Mouse (Mus musculus): ENCODE results near the gene Gbf1. TPM values are rescaled to one million over a fixed set of nuclear protein-coding genes. Genes with fewer than 3 reads are reported as not detected.

Gene Gbf1
- polyA plus RNA-seq, 1 experiment from 2014 or later = 32.9 TPM

DNA sequence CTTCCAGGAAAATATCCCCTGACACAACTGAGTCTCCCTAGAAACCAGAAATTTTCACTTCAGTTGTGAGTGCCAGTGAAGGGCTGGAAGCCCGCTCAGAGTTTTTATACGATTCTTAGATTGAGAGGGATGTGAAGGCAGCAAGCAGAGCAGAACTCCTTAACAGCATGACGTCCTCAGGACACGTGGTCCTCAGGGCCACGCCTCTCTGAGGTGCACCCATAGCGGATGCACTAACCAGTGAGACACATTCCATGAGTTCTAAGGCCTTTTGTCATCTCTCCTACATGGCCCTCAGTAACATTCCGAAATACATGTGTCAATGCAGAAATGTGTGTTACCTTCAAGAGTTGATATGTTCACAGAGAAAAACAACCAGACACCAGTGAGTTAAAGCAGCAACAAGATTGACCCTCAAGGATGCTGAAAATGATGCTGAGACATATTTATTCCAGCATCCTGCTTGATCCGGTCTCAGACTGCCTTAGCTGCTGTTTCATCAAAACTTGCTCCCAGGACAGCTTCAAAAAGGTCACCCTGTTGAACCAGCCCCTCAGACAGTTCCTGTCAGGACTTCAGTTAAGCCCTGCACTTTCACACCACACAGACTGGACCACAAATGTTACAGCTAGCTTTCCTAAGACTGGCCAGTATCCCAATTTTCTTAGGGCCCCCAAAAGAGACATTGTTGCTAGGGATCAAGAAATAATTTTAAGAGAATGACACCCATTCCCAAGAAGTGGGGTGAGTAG, 148.2 kb downstream of the Gbf1 start:
- DNase-seq (ENCODE audit: low spot score) (no peak), ATAC-seq (replicated peaks; ENCODE audit: low FRiP score, low read depth) (no peak)
- Histone ChIP-seq H3K4me2 (ENCODE audit: low read length) (no peak overlapping the region), H3K27me3 (ENCODE audit: insufficient read depth, low read length) (no peaks in the 10 kb centered on the region), H3K9ac (ENCODE audit: low read depth, low read length) (no peak overlapping the region), H3K9me3 (replicated peaks; ENCODE audit: low read length) (no peaks in the 10 kb centered on the region), H3K27ac (no peak overlapping the region), H3K4me1 (replicated peaks; ENCODE audit: insufficient read depth, low read length) (no peaks in the 10 kb centered on the region; the same call in 1 of the 2 replicates), H3K4me3 (replicated peaks; ENCODE audit: low read depth, low read length) (no peak overlapping the region), H3K36me3 (ENCODE audit: insufficient read depth, low read length) (no peaks in the 10 kb centered on the region)
- 36% methylated on average over 8 of the region's 8 CpGs for WGBS
- TF ChIP-seq CTCF (IDR thresholded peaks at IDR 0.05; ENCODE audit: low read depth) = no peak

GRCm38 (mm10) chr19:46302551-46302950, 150.2 kb downstream of the Gbf1 start:
- Histone ChIP-seq H3K27ac (no peak overlapping the region), H3K9ac (ENCODE audit: low read depth, low read length) (no peak overlapping the region), H3K9me3 (replicated peaks; ENCODE audit: low read length) (no peaks in the 10 kb centered on the region), H3K36me3 (ENCODE audit: insufficient read depth, low read length) (no peaks in the 10 kb centered on the region), H3K4me3 (replicated peaks; ENCODE audit: low read depth, low read length) (no peak overlapping the region), H3K27me3 (ENCODE audit: insufficient read depth, low read length) (no peaks in the 10 kb centered on the region), H3K4me1 (replicated peaks; ENCODE audit: insufficient read depth, low read length) (peaks cover 5% of the 10 kb centered on the region; the same call in 1 of the 2 replicates), H3K4me2 (ENCODE audit: low read length) (no peak overlapping the region)
- TF ChIP-seq CTCF (IDR thresholded peaks at IDR 0.05; ENCODE audit: low read depth) = no peak
- no peak for DNase-seq (ENCODE audit: low spot score)
- WGBS = 88% methylated on average over 4 of the region's 4 CpGs
- ATAC-seq (replicated peaks; ENCODE audit: low FRiP score, low read depth) = no peak

DNA sequence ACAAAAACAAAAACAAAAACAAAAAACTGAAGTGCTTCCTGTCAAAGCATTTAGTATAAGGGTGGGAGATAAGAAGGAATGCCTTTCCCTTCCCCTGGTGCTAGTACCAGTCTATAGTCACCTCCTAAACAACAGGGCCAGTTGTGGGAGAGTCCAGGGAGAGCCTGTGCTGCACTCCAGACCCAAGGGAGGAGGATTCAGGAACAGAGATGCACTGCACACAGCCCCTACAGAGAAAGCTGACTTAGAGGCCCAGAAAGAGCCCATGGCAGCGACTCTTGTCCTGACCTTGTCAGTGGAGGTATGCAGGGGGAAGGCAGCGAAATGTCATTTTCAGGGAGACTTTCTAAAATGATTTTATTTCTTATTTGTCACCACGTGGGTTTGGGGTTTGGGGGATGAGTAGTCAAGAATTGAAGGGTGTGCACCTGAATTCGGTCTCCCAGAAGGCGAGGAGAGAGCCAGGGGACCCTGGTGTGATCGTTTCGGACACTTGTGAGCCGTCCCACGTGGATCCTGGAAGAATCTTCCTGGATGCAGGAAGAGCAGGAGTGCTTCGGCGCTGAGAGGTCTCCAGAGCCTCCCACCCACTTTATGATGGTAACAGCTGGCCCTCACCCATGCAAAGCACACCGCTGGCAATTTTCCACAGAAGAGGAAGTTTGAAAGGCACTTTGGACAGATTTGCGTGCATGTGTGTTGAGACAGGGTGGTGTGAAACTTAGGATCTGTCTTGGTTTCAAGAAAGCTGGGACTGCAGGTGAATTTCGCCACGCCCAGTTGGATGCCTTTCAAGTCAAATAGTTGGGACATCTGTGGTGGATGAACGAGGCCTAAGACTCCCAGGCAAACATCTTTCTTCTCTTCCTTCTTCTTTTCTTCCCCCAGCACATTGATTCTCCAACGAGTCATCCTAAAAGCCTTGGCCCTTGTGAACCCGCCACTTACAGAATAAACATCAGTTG, 151.2 kb downstream of the Gbf1 start:
- ATAC-seq (replicated peaks; ENCODE audit: low FRiP score, low read depth) (no peak), DNase-seq (ENCODE audit: low spot score) (no peak)
- no peaks in the 10 kb centered on the region for H3K27me3 ChIP-seq (ENCODE audit: insufficient read depth, low read length)
- TF ChIP-seq CTCF (IDR thresholded peaks at IDR 0.05; ENCODE audit: low read depth) = no peak
- peak overlapping the region; percentile 47; the same call in 1 of the 2 replicates for H3K9ac ChIP-seq (ENCODE audit: low read depth, low read length)
- peak overlapping the region; percentile 98 for H3K4me2 ChIP-seq (ENCODE audit: low read length)
- no peaks in the 10 kb centered on the region for H3K9me3 ChIP-seq (replicated peaks; ENCODE audit: low read length)
- peak overlapping the region; percentile 91 for H3K27ac ChIP-seq
- peak overlapping the region; percentile 75 for H3K4me3 ChIP-seq (replicated peaks; ENCODE audit: low read depth, low read length)
- H3K4me1 ChIP-seq (replicated peaks; ENCODE audit: insufficient read depth, low read length) = peaks cover 5% of the 10 kb centered on the region; the same call in 1 of the 2 replicates
- WGBS = 54% methylated on average over 18 of the region's 18 CpGs
- H3K36me3 ChIP-seq (ENCODE audit: insufficient read depth, low read length) = no peaks in the 10 kb centered on the region

GRCm38 (mm10) chr19:46304216-46304841, 152.0 kb downstream of the Gbf1 start, which contains the start of gene Nfkb2:
TSS of gene Nfkb2 (plus strand) at chr19:46304320.
- peak; percentile 91 for TF ChIP-seq CTCF (IDR thresholded peaks at IDR 0.05; ENCODE audit: low read depth)
- Histone ChIP-seq H3K9me3 (replicated peaks; ENCODE audit: low read length) (no peaks in the 10 kb centered on the region), H3K9ac (ENCODE audit: low read depth, low read length) (peak within 1 kb of the TSS; percentile 71), H3K27me3 (ENCODE audit: insufficient read depth, low read length) (no peaks in the 10 kb centered on the region), H3K4me3 (replicated peaks; ENCODE audit: low read depth, low read length) (peak within 1 kb of the TSS; percentile 75), H3K4me1 (replicated peaks; ENCODE audit: insufficient read depth, low read length) (peaks cover 5% of the 10 kb centered on the region; the same call in 1 of the 2 replicates), H3K4me2 (ENCODE audit: low read length) (peak within 1 kb of the TSS; percentile 98), H3K36me3 (ENCODE audit: insufficient read depth, low read length) (no peaks in the 10 kb centered on the region), H3K27ac (peak within 1 kb of the TSS; percentile 91)
- WGBS = under 1% methylated on average over 39 of the region's 39 CpGs
- DNase-seq (ENCODE audit: low spot score) = peak; percentile 97
- peak; percentile 93 for ATAC-seq (replicated peaks; ENCODE audit: low FRiP score, low read depth)

DNA sequence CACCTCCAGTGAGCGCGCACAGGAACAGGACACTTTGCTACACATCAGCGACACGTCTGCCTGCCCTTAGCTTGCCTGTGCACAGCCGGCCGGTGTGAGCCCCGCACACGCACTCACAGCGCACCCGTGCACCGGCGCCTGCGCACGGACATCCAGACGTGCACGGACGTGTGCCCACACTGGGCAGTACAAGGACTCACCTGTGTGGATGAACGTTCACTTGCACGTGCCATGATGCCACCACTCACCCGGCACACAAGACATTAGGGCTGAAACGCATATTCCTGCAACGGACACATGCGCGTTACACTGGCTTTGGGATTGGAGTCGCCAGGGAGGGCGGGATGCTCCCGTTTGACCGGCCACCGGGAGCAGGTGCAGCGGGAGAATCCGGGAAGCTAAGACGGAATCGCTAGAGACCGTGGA, 152.6 kb downstream of the Gbf1 start:
- H3K27me3 ChIP-seq (ENCODE audit: insufficient read depth, low read length) = no peaks in the 10 kb centered on the region
- H3K9ac ChIP-seq (ENCODE audit: low read depth, low read length) = peak overlapping the region; percentile 71
- no peak for TF ChIP-seq CTCF (IDR thresholded peaks at IDR 0.05; ENCODE audit: low read depth)
- under 1% methylated on average over 34 of the region's 34 CpGs for WGBS
- no peaks in the 10 kb centered on the region for H3K9me3 ChIP-seq (replicated peaks; ENCODE audit: low read length)
- H3K4me2 ChIP-seq (ENCODE audit: low read length) = peak overlapping the region; percentile 98
- peaks cover 3% of the 10 kb centered on the region; the same call in 1 of the 2 replicates for H3K36me3 ChIP-seq (ENCODE audit: insufficient read depth, low read length)
- DNase-seq (ENCODE audit: low spot score) = no peak
- peaks cover 5% of the 10 kb centered on the region; the same call in 1 of the 2 replicates for H3K4me1 ChIP-seq (replicated peaks; ENCODE audit: insufficient read depth, low read length)
- peak overlapping the region; percentile 75 for H3K4me3 ChIP-seq (replicated peaks; ENCODE audit: low read depth, low read length)
- peak; percentile 25 for ATAC-seq (replicated peaks; ENCODE audit: low FRiP score, low read depth)
- peak overlapping the region; percentile 91 for H3K27ac ChIP-seq

Measured in kidney, postnatal 0 days (tissue).